Mouse (Mus musculus) heart, adult 2 months (tissue): Measurements from ENCODE around the gene Gm20388.
A peak's percentile ranks its signal among the peaks of the same experiment; 100 is the strongest.

Source experiments
- CTCF ChIP-seq: fragments of 200-600 bp; IDR thresholded peaks from 2 replicates; pipeline ENCODE4 v1.8.1; 2022; ENCODE audit warnings: antibody characterized with exemption, mild to moderate bottlenecking, moderate library complexity
- EP300 ChIP-seq: fragments of 200-500 bp; IDR thresholded peaks from 2 replicates; pipeline ENCODE4 v1.6.1; 2011; ENCODE audit warnings: low read depth, low read length, control low read depth; ENCODE audit not compliant: insufficient read depth
- POLR2A ChIP-seq: fragments of 200-500 bp; IDR thresholded peaks from 2 replicates; pipeline ENCODE4 v1.6.1; 2011; ENCODE audit warnings: mild to moderate bottlenecking, low read depth, low read length, control low read depth; ENCODE audit not compliant: insufficient read depth

DNA sequence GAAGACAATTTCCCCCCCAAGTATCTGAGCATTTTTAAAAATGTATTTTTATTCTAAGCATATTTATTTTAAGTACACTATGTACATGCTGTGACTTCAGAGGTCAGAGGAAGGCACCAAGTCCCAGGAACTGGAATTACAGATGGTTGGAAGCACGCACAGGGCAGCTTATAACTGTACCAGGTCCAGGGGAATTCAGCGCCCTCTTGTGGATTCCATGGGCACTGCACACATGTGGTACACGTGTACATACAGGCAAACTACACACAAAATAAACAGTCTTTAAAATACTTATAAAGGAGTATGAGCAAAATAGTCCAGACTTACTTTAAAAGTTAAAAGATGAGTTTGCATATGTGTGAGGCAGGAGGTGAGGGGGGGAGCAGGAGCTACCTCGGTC, 4483.3 kb downstream of the Gm20388 start:
- TF ChIP-seq CTCF (peak; percentile 34), POLR2A (no peak), EP300 (no peak)
